Mouse (Mus musculus) cerebellum, postnatal 25 days (tissue): Measurements from ENCODE around the gene D6Wsu163e.

Experiments
- DNase-seq, 2 experiments: peaks; one replicate each; pipeline ENCODE4 v3.0.0; 2021; ENCODE audit warnings: mixed read lengths in 2 of 2

D6Wsu163e gene

DNA sequence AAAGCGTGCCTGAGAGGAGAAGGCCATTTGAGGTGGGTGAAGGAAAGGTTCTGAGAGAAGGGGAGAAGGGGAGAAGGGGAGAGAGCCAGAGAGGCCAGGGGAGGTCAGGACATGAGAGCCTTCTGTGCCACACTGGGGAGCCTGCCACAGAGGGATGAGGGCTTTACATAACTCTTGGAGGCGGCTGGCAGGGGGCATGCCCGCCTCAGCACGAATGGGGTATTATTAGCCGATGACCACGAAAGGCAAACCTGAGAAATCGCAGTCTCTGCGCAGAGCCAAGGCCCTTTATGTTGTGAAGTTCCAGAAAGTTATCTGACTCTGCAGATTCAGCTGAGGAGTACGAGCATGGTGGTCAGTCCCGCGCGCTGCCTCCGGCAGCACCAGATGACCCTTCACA, 70.3 kb downstream of the D6Wsu163e start:
- no peak for DNase-seq

DNA sequence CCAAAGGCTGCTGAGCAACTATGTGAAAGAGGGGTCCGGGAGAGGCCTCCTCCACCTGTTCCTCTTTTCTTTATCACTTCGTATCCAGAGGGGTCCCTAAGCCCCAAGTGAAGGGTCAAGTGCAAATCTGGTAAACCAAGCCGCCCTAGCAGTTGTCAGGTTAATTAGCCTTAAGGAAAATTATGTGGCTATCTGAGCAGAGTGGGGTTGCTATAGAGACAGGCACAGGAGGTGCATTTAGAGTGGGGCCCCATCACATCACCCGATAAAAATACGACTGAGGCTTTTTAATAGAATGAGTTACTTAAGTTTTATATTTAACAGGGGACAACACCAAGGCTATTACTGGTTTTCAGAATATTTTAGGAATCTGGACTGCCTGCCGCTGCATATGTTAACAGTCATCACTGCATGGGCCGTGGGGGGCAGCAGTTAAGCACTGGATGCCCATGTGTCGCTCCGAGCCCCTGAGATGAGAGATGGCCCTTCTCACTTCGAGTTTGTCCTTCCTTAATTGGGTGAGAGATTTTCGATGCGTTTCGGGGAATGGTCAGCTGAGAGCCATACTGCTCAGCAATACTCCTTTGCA, 72.3 kb downstream of the D6Wsu163e start:
- no peak for DNase-seq

- DNase-seq: no peak
Observed at GRCm38 (mm10) chr6:127014906-127015770, 75.4 kb downstream of the D6Wsu163e start, which contains the start of gene Fgf6. TSS of gene Fgf6 (plus strand) at chr6:127015586.

- no peak for DNase-seq
Observed at GRCm38 (mm10) chr6:127019254-127019653, 79.5 kb downstream of the D6Wsu163e start.

- no peak for DNase-seq
Observed at GRCm38 (mm10) chr6:127020431-127020830, 80.7 kb downstream of the D6Wsu163e start.

DNA sequence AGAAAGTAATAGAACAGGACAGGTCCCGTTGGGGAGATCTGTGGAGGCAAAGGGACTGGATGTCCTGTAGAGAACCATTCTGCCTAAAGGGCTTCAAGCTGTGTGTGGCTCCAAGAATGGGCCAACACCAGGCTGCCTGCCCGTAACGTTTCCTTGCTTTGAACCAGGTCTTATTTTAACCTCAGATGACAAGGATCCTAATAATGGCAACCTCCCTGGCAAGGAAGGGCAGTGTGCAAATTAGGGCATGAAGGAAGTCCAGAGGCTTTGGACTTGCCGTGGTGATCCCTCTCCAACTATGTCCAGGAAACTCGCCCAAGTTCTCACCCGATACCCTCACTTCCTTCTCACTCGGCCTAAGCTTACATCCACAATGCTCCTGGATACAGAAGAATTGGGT, 85.1 kb downstream of the D6Wsu163e start:
- no peak for DNase-seq
